Mouse (Mus musculus) midbrain, embryonic 16.5 days (tissue): ENCODE results near the gene Sp1. TPM values are rescaled to one million over a fixed set of nuclear protein-coding genes. Genes with fewer than 3 reads are reported as not detected.
A peak's percentile ranks its signal among the peaks of the same experiment; 100 is the strongest.

Experiments used
- ATAC-seq: fragments of 200-750 bp; cut with Nextera tagmentation; 2 replicates; pipeline ENCODE4 v1.8.0; 2017; ENCODE audit warnings: moderate TSS enrichment
- H3K27ac ChIP-seq: fragments of 300-500 bp; sonication (generic); 2 replicates; pipeline ENCODE4 v1.5.1; 2014; ENCODE audit warnings: mild to moderate bottlenecking, low read length, mixed read lengths
- H3K27me3 ChIP-seq: fragments of 300-500 bp; sonication (generic); 2 replicates; pipeline ENCODE4 v1.6.1; 2014; ENCODE audit warnings: low read depth, low read length, mixed read lengths; ENCODE audit not compliant: control insufficient read depth, insufficient read depth
- H3K36me3 ChIP-seq: fragments of 300-500 bp; sonication (generic); 2 replicates; pipeline ENCODE4 v1.6.1; 2014; ENCODE audit warnings: mild to moderate bottlenecking, low read length, moderate library complexity, mixed read lengths; ENCODE audit not compliant: control insufficient read depth, insufficient read depth
- H3K4me1 ChIP-seq: fragments of 300-500 bp; sonication (generic); 2 replicates; pipeline ENCODE4 v1.6.1; 2014; ENCODE audit warnings: mild to moderate bottlenecking, low read length, mixed read lengths; ENCODE audit not compliant: control insufficient read depth, insufficient read depth
- H3K4me2 ChIP-seq: fragments of 300-500 bp; sonication (generic); 2 replicates; pipeline ENCODE4 v1.6.1; 2014; ENCODE audit warnings: mild to moderate bottlenecking, low read length, mixed read lengths
- H3K4me3 ChIP-seq: fragments of 300-500 bp; sonication (generic); 2 replicates; pipeline ENCODE4 v1.5.1; 2014; ENCODE audit warnings: low read depth, mild to moderate bottlenecking, low read length, moderate library complexity, mixed read lengths
- H3K9ac ChIP-seq: fragments of 300-500 bp; sonication (generic); 2 replicates; pipeline ENCODE4 v1.6.1; 2014; ENCODE audit warnings: low read depth, low read length, mixed read lengths
- H3K9me3 ChIP-seq: fragments of 300-500 bp; sonication (generic); replicated peaks from 2 replicates; pipeline ENCODE4 v1.6.1; 2014; ENCODE audit warnings: mild to moderate bottlenecking, low read length, mixed read lengths; ENCODE audit not compliant: control insufficient read depth, poor library complexity, severe bottlenecking
- WGBS: fragments of 180-500 bp; shearing (Covaris S2); extraction: QIAGEN DNeasy Blood & Tissue Kit; methylation state at CpG from one replicate; pipeline ENCODE4 v1.1.7; 2014; 5-methylcytosine and 5-hydroxymethylcytosine counted together
- polyA plus RNA-seq: library from polyadenylated mRNA; unstranded; fragments of >200 nt; fragmentation: Nextera tagmentation; extraction: Ambion mirVana; gene quantifications from 2 replicates; pipeline ENCODE4 v1.2.1, GENCODE M21; 2015

Sp1 gene
- 3.1 and 3.5 TPM in 2 replicates for polyA plus RNA-seq

DNA sequence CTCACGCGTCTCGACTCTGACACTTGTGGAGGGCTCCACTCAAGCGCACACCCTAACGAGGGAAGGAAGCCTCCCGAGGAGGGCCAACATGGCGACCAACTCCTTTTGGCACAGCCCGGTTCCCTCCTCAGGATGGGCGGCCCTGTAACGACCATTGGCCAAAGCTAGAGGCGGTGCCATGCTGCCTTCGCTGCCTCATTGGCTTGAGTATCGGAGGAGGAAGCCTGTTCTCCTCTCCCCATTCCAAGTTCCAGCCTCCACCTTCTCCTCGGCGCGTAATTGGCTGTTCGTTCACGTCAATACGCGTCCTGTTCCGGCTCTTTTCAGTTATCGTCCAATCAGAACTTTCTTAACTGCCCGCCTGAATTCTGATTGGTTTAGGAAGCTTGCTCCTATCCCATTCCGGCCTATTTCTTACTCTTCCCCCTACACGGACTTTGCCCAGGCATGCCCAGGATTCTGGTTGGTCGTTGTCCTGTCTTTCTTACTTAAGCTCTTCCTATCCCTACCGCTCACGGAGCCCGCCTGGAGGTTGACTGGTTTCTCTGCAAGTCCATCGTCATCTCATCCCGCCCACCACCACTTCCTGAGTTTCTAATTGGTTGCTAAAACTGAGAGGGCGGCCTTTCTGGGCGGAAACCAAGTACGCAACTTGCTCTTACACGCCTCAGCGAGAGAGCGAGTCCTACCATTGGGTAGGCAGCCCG lies at the start of gene Sp1:
TSS of gene Sp1 (plus strand) at position 655 of the 707 bp plus-strand sequence.
- WGBS, result under 1% methylated on average over 38 of the region's 38 CpGs
- Histone ChIP-seq H3K27ac (peak within 1 kb of the TSS; percentile 98), H3K9ac (peak within 1 kb of the TSS; percentile 86), H3K4me1 (peaks cover 39% of the 10 kb centered on the region), H3K4me2 (peak within 1 kb of the TSS; percentile 67), H3K36me3 (peaks cover 22% of the 10 kb centered on the region), H3K4me3 (peak within 1 kb of the TSS; percentile 77), H3K27me3 (no peaks in the 10 kb centered on the region), H3K9me3 (no peaks in the 10 kb centered on the region)
- peak; percentile 98 for ATAC-seq

DNA sequence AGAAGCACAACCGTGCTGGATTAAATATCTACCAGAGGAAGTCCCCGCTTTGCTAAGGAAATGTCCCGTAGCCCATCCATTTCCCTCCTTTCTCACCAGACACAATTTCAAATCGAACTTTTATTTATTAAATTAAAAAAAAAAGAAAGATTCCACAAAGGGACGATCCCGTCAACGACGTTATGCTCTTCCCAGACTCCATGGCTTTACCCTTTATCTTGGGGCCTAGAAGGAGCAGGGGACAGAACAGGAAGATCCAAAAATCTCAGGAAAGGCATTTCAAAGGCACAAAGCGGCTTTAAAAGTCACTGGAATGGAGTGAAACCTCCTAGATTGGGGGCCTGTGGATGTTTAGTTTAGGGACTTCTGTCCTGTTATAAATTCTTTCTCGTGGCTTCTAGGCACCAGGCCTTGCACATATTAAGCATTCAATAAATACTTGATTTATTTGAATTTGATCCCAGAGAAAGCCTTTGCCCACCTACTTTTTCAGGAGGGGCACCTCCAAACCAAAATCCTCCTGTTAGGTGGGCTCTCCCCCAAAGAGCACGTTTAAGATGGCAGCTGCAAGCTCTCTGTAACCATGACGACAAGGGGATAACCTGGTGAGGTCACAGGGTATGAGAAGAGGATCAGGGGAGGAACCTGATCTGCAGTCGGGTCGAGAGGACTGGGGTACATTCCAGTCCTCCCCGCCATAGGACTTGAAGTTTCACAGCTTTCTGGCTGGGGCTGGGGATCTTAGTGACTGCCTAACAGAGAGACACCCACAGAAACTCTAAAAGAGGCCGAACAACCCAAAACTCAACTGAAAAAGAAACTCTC lies 49.2 kb upstream of the Sp1 start:
- H3K4me3 ChIP-seq, result no peak overlapping the region
- no peaks in the 10 kb centered on the region for H3K36me3 ChIP-seq
- H3K27ac ChIP-seq, result no peak overlapping the region
- H3K9ac ChIP-seq, result no peak overlapping the region
- peaks cover 22% of the 10 kb centered on the region for H3K4me1 ChIP-seq
- no peak for ATAC-seq
- H3K9me3 ChIP-seq, result no peaks in the 10 kb centered on the region
- H3K27me3 ChIP-seq, result peaks cover 35% of the 10 kb centered on the region
- WGBS, result 27% methylated on average over 16 of the region's 16 CpGs
- H3K4me2 ChIP-seq, result 0 out of 2 replicates have a peak overlapping the region, but pooled peaks have one; percentile 99

DNA sequence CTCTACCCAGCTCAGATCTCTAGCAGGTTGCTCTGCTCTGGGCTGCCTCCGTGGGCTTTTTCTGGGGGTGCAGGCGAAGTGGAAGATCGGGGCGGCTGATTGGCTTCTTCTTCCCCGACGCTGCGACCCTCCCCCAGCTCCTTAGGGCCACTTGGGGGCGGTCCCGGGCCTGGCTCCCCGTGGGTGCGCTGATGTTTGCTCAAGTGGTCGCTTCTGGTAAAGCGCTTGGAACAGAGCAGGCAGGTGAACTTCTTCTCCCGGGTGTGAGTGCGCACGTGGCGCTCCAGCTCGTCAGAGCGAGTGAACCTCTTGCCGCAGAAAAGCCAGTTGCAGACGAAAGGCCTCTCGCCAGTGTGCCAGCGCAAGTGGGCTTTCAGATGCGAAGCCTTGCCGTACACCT lies 47.8 kb upstream of the Sp1 start:
- peaks cover 38% of the 10 kb centered on the region for H3K27me3 ChIP-seq
- no peak overlapping the region for H3K27ac ChIP-seq
- no peaks in the 10 kb centered on the region for H3K9me3 ChIP-seq
- H3K9ac ChIP-seq, result peak overlapping the region; percentile 15; the same call in 1 of the 2 replicates
- no peaks in the 10 kb centered on the region for H3K36me3 ChIP-seq
- peaks cover 22% of the 10 kb centered on the region for H3K4me1 ChIP-seq
- WGBS, result 2% methylated on average over 25 of the region's 25 CpGs
- peak overlapping the region; percentile 43 for H3K4me2 ChIP-seq
- ATAC-seq, result no peak
- peak overlapping the region; percentile 3; the same call in 1 of the 2 replicates for H3K4me3 ChIP-seq

DNA sequence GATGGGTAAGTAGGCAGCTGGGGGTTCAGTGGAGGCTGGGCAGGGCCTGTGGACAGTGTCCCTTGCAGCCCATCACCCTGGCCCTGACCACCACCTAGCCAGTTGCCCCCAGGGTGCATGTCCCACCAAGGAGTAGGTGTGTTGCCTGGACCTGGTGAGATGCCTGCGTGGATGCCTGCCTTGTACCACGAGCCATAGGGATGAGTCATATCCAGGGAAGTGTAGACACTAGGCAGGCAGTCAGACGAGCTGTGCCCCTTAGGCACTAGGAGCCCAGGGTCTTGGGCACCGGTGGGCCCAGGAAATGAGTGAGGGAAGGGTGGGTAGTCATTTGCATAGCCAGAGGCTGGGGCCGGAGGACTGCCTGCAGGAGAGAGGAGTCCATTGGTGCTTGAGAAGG lies 47.1 kb upstream of the Sp1 start:
- Histone ChIP-seq H3K9ac (no peak overlapping the region), H3K36me3 (no peaks in the 10 kb centered on the region), H3K27ac (no peak overlapping the region), H3K9me3 (no peaks in the 10 kb centered on the region), H3K4me2 (no peak overlapping the region), H3K27me3 (peaks cover 38% of the 10 kb centered on the region), H3K4me1 (peaks cover 22% of the 10 kb centered on the region), H3K4me3 (no peak overlapping the region)
- 31% methylated on average over 5 of the region's 5 CpGs for WGBS
- ATAC-seq, result no peak

DNA sequence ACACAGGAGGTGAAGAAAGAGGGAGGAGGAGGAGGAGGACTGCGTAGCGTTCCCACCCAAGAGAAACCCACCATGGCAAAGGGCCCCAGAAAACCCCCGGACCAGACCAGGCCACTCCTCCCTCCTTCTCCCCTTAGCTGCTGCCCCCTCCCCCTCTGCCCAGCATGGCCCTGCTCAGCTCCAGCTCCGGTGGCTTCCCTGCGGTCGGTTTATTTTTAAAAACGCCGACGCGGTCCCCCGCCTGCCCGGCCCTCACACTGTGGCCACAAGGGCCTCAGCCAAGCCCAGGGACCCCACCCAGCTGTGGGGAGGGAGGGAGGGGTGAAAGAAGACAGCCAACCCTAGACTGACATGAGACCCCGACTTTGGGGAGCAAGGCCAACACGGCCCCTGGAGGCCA lies 43.3 kb upstream of the Sp1 start:
- ATAC-seq, result no peak
- peaks cover 33% of the 10 kb centered on the region for H3K27me3 ChIP-seq
- H3K36me3 ChIP-seq, result no peaks in the 10 kb centered on the region
- 12% methylated on average over 14 of the region's 14 CpGs for WGBS
- no peaks in the 10 kb centered on the region for H3K9me3 ChIP-seq
- H3K4me1 ChIP-seq, result peaks cover 12% of the 10 kb centered on the region; the same call in 1 of the 2 replicates
- H3K27ac ChIP-seq, result no peak overlapping the region
- H3K4me2 ChIP-seq, result no peak overlapping the region
- no peak overlapping the region for H3K4me3 ChIP-seq
- no peak overlapping the region for H3K9ac ChIP-seq

DNA sequence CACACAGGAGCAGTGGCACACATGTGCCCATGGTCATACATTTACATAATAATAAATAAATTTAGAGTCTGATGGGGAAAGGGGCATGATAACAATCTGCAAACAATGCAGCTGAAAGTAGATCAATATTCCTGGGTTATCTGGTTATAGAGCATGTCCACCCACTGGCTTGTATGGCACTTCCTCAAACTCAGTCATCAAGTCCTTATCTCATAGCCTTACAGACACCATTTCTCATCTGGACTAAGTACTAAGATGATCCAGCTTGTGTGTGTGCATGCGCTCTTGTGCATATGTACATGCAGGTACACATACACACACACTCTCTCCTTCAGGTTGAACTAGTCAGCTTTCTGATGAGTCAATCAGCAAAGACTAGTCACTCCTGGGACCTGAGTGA lies 41.3 kb upstream of the Sp1 start:
- WGBS, result 98% methylated on average over 1 of the region's 1 CpGs
- Histone ChIP-seq H3K4me1 (peaks cover 5% of the 10 kb centered on the region; the same call in 1 of the 2 replicates), H3K27me3 (peaks cover 14% of the 10 kb centered on the region), H3K9me3 (no peaks in the 10 kb centered on the region), H3K4me3 (no peak overlapping the region), H3K27ac (no peak overlapping the region), H3K4me2 (no peak overlapping the region), H3K36me3 (no peaks in the 10 kb centered on the region), H3K9ac (no peak overlapping the region)
- no peak for ATAC-seq

DNA sequence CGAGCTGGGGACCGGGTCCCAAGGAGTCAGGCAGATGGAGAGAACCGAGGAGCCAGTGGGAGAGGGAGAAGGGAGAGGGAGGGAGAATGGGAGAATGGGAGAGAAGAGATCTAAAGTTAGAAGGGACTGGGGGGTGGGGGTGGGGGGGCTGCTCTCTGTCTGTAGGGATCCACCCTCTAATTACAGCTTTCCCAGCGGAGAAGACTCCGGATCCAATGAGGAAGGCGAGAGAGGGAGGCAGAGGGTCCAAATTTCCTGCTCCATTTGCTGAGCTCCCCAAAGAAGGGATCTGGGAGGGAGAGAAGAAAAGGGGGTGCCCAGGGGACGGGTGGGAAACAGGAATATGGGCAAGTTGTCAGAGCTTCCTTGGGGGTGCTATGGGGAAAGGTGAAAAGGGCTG lies 39.7 kb upstream of the Sp1 start:
- ATAC-seq, result no peak
- no peak overlapping the region for H3K27ac ChIP-seq
- peak overlapping the region; percentile 52 for H3K4me2 ChIP-seq
- H3K4me1 ChIP-seq, result peaks cover 5% of the 10 kb centered on the region; the same call in 1 of the 2 replicates
- no peak overlapping the region for H3K9ac ChIP-seq
- H3K27me3 ChIP-seq, result peaks cover 14% of the 10 kb centered on the region
- H3K36me3 ChIP-seq, result no peaks in the 10 kb centered on the region
- 5% methylated on average over 7 of the region's 7 CpGs for WGBS
- no peaks in the 10 kb centered on the region for H3K9me3 ChIP-seq
- no peak overlapping the region for H3K4me3 ChIP-seq

DNA sequence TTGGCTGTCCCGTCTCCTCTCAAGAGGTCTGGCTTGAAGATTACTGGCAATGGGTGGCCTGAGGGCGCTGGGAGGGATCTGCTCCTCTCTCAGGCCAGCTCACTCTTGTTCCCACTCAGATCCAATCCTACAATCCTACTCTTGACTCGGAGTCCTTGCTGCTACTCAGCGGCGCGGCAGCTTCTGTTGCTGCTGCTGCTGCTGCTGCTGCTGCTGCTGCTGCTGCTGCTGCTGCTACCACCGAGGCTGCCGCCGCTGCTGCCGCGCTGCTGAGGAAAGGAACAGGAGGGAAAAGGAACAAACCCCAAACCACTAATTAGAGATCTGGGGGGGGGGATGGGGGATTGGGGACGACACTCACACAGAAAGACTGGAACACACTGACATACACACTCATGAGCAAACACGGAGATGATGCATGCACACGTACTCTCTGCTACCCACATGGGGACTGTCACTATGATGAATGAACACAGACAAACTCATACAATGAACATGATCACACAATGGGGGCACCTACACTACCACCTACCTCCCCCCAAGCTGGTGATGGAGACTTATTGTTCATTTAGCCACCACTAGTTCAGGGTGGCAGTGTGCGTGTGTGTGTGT lies 39.1 kb upstream of the Sp1 start, which contains the start of gene Sp7:
TSS of gene Sp7 (minus strand) at position 450 of the 612 bp plus-strand sequence.
- H3K9ac ChIP-seq, result peak within 1 kb of the TSS; percentile 53

More for the DNA sequence above, 39.1 kb upstream of the Sp1 start, which contains the start of gene Sp7:
- no peak within 1 kb of the TSS for H3K27ac ChIP-seq
- peak within 1 kb of the TSS; percentile 52 for H3K4me2 ChIP-seq
- H3K4me1 ChIP-seq, result peaks cover 5% of the 10 kb centered on the region; the same call in 1 of the 2 replicates
- no peaks in the 10 kb centered on the region for H3K9me3 ChIP-seq
- peak within 1 kb of the TSS; percentile 28 for H3K4me3 ChIP-seq
- WGBS, result 4% methylated on average over 15 of the region's 15 CpGs
- H3K36me3 ChIP-seq, result no peaks in the 10 kb centered on the region
- peaks cover 14% of the 10 kb centered on the region for H3K27me3 ChIP-seq
- ATAC-seq, result peak; percentile 56; the same call in 1 of the 2 replicates
